Mouse (Mus musculus): Measurements from ENCODE around the gene Pifo.
"Not testable (repeated sequence)": the region's sequence is repeated elsewhere in the genome, so short reads cannot be mapped to it uniquely, and the experiment has no call there.

Pifo gene

GRCm38 (mm10) chr3:106014546-106014945, at the start of gene Pifo:
Gene Pifo (minus strand): TSS chr3:106014646.
- no peak for DNase-seq (ENCODE audit: low read depth in 1 of 2, low spot score in 2 of 2)

- DNase-seq (ENCODE audit: low read depth in 1 of 2, low spot score in 2 of 2), result no peak
These were observed 43.5 kb upstream of the Pifo start for GRCm38 (mm10) chr3:106057966-106058365.

DNA sequence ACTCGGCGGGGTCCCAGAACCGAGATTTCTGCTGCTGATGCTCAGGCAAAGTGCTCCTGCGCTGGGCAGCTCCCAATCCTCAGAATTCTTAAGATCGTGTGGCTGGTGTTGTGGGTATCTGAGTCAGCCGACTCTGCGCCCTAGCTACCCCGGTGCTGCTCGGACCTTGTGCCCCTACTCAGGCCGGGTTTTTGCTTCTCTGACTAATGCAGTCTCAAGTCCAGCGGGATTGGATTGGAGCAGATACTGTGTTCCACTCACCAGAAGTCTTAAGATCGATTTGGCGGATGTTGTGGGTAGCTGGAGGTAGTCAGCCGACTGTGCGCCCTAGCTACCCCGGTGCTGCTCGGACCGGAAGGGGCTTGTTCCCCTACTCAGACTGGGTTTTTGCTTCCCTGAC, 37.5 kb upstream of the Pifo start:
- DNase-seq (ENCODE audit: low read depth in 1 of 2, low spot score in 2 of 2), result no peak

GRCm38 (mm10) chr3:106040306-106040705, 25.9 kb upstream of the Pifo start:
- no peak for DNase-seq (ENCODE audit: low read depth in 1 of 2, low spot score in 2 of 2)

DNA sequence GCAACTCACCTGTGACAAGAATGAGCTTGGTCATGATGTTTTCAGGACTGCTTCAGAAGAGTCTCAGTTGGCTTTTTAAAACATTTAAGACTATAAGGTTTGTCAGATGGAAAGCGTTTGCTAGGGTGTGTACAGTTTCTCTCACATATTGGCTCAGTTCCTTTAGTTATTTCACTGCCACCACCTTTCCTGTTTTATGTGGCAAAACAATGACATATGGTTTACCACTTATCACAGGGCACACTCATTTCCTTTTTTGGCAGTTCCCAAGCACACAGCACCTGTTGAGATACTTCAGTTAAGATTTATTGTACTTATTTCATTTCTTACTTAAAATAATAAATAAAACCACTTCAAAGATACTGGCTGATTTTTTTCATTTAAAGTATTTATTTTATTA, 18.3 kb upstream of the Pifo start, which contains the start of gene Chil5:
TSS of gene Chil5 (minus strand) at position 34 of the 400 bp plus-strand sequence.
- no peak for DNase-seq (ENCODE audit: low read depth in 1 of 2, low spot score in 2 of 2)

DNA sequence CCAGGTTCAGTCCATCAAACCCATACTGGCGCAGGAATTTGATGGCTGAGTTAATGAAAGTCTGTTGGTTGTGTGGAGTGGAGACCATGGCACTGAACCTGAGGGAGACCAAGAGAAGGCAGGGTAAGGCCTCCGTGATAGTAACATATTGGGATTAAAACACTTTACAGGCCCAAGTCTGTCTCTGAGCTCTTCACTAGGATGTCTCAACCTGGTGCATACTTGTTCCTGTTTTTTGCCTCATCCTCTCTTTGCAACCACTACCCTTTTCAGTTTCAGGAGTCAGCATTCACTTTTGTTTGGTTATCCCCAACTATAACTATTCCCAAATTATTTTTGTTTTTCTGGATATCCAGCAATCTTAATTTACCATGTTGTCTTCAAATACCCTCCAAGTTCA, 9.7 kb upstream of the Pifo start:
- DNase-seq (ENCODE audit: low read depth in 1 of 2, low spot score in 2 of 2), result no peak

DNA sequence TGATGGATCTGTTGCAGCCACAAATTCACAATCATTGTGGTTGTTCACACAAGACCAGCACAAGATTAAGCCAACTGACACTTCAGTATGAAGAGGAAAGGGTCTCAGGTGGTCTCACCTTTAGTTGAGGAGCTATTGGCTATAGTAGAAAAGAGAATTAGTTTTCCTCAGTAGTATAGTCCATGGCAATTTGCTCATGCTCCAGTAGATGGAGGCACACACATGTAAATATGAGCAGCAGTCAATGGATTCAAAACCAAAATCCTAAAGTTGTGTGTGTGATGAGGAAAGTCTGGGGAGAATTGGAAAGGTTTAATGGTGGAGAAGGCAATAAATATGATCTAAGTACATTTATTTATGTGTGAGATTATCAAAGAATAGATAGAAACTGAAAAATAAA, 7.4 kb upstream of the Pifo start:
- DNase-seq (ENCODE audit: low read depth in 1 of 2, low spot score in 2 of 2), result no peak

GRCm38 (mm10) chr3:106003360-106003759, 11.1 kb downstream of the Pifo start:
- DNase-seq (ENCODE audit: low read depth in 1 of 2, low spot score in 2 of 2), result not testable (repeated sequence)

GRCm38 (mm10) chr3:106001416-106002370, 12.8 kb downstream of the Pifo start:
- DNase-seq (ENCODE audit: low read depth in 1 of 2, low spot score in 2 of 2), result no peak

DNA sequence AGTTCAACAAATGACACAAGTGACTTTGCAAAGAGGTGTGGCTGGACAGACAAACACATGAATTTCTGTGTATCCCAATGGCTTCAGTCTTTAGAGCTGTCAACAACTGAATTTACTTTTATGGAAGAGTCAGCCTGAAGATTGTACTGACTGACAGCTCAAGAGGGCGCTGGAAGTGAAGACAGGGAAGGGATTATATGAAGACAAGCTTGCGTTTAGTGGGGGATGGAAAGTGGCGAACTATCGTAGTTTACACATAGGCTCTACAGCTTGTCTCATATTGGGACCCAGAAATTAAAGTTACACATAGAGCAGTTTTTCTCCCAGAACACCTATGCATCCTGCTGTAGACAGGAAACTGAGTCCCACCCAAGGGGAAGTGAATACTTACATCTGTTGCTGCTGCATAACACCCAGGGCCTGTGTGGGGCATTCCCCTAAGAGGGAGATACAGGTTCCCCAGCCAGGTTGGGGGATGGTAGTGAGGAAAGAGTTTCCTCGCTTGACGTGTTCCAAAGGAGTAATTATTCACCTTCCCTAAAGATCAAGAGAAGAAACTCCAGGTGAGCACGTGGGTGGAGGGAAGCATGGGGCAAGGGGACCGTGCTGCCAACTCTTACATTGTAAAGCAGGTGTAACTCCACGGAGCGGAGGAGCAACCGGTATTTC, 13.6 kb downstream of the Pifo start:
- DNase-seq (ENCODE audit: low read depth in 1 of 2, low spot score in 2 of 2), result no peak

DNA sequence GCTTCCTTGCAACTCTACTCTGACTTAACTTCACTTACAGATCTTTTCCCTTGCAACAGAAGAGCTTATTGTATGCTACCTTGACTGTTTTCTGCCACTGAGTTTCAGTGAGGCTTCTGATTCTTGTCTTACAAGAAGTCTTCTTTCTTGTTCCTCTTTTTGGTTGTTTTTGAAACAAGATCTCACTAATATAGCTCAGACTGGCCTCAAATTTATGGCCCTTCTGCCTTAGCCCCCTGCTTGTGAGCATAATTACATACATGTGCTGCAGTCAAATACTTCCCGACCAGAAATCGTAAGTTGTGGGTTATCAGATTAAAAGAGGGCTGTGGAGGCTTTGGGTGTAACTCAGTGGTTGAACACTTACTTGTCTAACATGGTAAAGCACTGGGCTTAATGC, 19.7 kb downstream of the Pifo start:
- DNase-seq (ENCODE audit: low read depth in 1 of 2, low spot score in 2 of 2), result no peak

- no peak for DNase-seq (ENCODE audit: low read depth in 1 of 2, low spot score in 2 of 2)
These were observed 22.7 kb downstream of the Pifo start for GRCm38 (mm10) chr3:105991653-105992283.

DNA sequence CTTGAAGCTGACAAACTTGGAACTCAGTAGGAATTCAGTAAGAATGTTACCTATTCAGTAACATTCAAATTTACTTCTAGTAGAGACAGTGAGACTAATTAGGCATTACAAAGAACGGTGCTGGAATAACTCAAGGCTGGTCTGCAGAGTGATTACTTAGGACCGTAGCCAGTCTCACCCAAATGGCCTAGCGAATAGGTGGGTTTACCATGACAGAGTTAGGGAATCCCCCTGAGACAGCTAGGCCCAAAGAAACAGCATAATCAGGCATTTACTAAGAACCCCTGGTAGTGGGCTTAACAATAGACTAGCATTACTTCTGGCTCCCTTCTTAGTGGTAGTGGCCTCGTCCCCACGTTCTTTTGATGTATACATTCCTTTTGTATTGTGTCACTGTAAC, 24.8 kb downstream of the Pifo start:
- not testable (repeated sequence) for DNase-seq (ENCODE audit: low read depth in 1 of 2, low spot score in 2 of 2)

- DNase-seq (ENCODE audit: low read depth in 1 of 2, low spot score in 2 of 2), result no peak
These were observed 40.3 kb downstream of the Pifo start for GRCm38 (mm10) chr3:105974174-105974573.

DNA sequence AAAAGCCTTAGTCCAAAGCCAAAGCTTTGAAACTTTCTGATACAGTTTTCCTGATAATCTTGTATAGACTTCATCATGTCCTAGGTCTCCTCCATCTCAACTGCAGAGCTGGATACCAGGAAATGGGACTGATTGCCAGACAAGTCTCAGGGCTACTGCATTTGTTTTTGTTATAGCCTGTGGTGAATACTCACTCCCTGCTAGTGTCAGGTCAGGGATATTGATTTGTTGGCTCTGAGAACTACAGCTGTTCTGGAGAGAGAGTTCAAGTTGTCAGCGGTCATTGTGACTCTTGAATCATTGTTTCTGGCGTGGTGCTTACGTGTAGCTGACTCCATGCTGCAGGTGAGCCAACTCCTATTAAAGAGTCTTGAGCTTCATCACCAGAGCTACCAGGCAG, 41.0 kb downstream of the Pifo start, which contains the start of gene Ovgp1:
TSS of gene Ovgp1 (plus strand) at position 301 of the 400 bp plus-strand sequence.
- no peak for DNase-seq (ENCODE audit: low read depth in 1 of 2, low spot score in 2 of 2)

DNA sequence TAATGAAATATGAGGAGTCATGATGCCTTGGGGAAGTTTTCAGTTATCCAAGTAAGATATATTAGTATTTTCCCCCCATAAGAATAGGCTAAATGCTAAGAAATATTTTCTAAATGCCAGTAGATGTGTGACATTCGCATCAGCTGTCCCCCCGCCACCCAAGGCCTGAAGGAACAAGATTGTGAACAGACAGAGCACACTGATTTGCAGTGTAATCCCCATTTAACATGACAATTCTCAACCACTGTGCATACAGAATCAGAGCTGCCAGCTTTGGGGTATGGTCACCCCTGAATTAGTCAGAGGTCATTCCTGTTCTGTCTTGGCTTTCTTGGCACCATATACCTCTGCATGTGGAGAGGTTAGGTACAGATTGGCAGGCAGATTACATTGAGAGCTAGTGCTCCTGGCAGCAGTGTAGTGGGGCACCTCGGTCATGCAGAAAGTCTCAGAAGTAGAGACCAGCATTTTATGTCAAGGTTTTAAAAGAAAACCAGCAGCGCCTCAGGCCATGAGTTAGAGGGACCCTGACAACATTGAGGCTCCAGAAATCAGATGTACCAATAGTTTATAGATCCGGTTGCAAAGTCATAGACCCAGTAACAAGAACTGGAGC, 42.5 kb downstream of the Pifo start:
- no peak for DNase-seq (ENCODE audit: low read depth in 1 of 2, low spot score in 2 of 2)

DNA sequence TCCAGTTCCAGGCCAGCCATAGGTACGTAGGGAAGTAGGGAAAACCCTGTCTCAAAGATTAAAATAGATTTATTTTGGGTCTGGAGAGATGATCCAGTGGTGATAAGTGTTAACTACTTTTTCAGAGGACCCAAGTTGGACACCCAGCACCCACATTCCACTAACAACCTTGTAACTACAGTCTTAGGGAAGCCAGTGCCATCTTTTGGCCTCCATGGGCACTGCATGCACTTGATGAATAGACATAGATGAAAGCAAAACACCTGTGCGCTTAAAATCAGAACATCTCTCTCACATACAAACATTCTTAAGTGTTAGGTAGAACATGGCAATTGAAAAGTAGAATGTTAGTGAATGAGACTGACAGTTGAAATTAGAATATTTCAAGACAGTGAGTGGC, 53.7 kb downstream of the Pifo start:
- DNase-seq (ENCODE audit: low read depth in 1 of 2, low spot score in 2 of 2), result no peak

GRCm38 (mm10) chr3:105959999-105960398, 54.4 kb downstream of the Pifo start, which contains the start of gene Atp5f1:
Gene Atp5f1 (minus strand): TSS chr3:105960099.
- DNase-seq (ENCODE audit: low read depth in 1 of 2, low spot score in 2 of 2), result peak in 1 of 2 experiments; percentile 6

- no peak for DNase-seq (ENCODE audit: low read depth in 1 of 2, low spot score in 2 of 2)
These were observed 54.9 kb downstream of the Pifo start for GRCm38 (mm10) chr3:105959585-105959984.

- peak; percentile 91 to 94 for DNase-seq (ENCODE audit: low read depth in 1 of 2, low spot score in 2 of 2)
These were observed 55.4 kb downstream of the Pifo start, which contains the start of gene Wdr77 for GRCm38 (mm10) chr3:105958974-105959580. Gene Wdr77 (plus strand): TSS chr3:105959369.

DNA sequence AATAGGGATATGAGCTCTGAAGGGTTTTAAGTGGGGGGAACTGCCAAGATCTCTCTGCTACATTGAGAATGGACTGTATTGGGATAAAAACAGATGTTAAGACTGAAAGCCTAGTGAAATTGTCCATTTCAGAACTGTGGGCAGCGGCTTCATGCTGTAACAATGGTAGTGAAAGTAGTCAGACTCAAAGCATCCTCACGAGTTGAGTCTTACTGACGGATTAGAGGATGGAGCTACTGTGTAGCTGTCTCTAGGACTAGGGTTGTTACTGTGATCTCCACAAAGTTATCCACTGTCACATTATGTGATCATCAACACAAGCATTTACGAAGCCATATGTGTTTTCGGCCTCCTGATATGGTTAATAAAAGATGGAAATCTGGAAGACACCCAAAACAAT, 56.2 kb downstream of the Pifo start:
- DNase-seq (ENCODE audit: low read depth in 1 of 2, low spot score in 2 of 2), result no peak
